Mouse (Mus musculus) Muller cell, postnatal 12 days (primary cell): ENCODE data around the gene Kcnk13.

Experiments
- DNase-seq: peaks from one replicate; pipeline ENCODE4 v3.0.0-alpha.2; 2015; ENCODE audit errors: inconsistent ontology term

Kcnk13 gene

DNA sequence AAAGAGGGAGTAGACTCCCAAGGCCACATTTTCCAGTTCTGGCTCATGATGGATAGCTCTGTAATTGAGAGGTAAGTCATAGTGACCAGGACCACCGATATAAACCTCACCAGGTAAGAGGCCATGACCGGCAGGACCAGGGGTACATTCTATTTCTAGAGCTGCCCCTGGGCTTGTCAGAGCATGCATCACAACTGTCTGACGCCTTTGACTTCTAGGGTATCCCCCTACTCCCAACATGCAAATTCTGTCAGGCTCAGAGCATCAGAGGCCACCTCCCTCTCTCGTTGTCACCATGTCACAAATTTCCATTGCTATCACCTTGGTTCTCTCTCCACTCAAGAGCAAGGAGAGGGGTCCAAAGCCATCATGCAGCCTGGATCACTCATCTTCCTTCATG, 126.5 kb downstream of the Kcnk13 start:
- no peak for DNase-seq

- no peak for DNase-seq
Observed at GRCm38 (mm10) chr12:100093046-100093445, 128.7 kb downstream of the Kcnk13 start.

DNA sequence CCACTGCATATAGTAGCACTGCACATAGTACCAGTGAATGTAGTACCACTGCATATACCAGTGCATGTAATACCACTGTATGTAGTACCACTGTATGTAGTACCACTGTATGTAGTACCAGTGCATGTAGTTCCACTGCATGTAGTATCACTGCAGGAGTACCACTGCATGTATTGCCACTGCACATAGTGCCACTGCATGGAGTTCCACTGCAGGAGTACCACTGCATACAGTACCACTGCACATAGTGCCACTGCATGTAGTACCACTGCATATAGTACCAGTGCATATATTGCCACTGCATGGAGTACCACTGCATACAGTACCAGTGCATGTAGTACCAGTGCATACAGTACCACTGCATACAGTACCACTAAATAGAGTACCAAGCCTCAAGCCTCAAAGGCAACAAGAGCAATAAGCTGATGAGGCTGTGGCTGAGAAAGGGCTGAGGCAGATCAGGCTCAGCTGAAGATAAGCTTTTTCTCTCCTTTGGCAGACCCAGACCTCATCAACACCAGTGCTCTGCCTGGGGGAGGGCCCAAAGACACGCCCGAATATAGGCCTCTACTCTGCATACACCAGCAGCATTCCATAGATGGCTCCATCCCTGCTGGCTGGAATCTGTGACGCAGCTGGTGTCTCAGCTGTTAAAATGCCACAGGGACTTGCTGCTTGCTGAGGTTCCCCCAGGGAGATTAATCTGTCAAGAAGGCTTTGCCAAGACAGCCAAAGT, 135.8 kb downstream of the Kcnk13 start:
- DNase-seq, result peak; percentile 12

DNA sequence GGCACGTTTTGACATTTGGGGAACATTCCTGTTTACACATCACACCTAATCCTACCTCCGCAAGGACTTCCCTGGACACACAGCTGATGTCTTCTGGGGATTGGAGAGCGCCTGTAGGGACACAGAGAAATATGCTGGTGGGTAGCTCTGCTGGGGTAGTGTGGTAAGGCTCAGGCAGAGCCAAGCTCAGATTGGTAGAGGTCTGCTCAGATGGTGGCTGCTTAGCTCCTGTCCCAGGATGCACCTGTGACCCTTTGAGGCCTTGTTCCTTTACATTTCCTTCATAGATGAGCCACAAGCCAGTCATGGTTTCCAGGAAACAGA, 136.4 kb downstream of the Kcnk13 start:
- DNase-seq, result no peak

- no peak for DNase-seq
Observed at GRCm38 (mm10) chr12:100101651-100102050, 137.4 kb downstream of the Kcnk13 start.

DNA sequence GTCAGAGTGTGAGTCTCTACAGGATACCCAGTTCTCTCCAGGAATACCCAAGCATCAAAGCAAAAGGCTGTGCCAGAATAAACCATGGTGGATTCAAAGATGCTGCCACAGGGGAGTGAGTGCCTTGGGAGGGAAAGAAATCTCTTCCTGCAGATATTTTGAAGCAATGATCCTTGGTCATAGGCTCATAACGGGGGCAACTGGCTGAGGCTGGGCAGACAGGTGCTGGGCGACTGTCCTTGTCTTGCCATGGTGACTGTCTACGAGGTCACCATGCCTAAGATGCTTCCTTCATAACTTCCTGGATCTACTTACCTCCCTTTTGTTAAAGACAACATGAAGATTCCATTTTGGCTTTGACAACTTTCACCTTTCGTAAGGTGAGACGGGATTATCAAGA, 140.2 kb downstream of the Kcnk13 start:
- DNase-seq, result no peak

DNA sequence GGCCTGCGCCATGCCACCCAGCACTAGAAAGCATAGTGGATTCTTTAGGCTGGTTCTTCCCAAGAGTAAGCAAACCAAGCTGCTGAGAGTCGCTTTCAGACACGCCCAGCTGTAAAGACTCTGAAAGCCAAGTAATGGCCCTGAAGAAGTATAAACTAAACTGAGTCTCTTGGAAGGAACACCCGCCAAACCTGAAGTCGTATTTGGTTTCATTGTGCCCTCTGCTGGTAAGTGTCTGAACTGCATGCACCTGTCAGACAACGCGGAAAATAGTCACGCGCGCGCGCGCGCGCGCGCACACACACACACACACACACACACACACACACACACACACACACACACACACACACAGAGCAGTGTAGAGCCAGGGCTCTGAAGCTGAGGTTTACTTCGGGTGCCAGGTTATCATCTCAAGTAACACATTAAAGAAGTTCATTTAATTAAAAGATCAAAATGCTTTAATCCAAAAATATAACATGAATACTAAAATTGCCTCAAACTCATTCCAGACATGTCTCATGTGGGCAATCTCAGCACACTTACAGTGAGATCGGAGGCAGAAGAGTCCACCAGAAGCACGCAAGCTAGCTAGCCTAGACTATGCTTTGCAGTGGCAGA, 142.1 kb downstream of the Kcnk13 start:
- DNase-seq, result peak; percentile 57

- DNase-seq, result peak; percentile 28
Observed at GRCm38 (mm10) chr12:100107436-100107835, 143.1 kb downstream of the Kcnk13 start.

DNA sequence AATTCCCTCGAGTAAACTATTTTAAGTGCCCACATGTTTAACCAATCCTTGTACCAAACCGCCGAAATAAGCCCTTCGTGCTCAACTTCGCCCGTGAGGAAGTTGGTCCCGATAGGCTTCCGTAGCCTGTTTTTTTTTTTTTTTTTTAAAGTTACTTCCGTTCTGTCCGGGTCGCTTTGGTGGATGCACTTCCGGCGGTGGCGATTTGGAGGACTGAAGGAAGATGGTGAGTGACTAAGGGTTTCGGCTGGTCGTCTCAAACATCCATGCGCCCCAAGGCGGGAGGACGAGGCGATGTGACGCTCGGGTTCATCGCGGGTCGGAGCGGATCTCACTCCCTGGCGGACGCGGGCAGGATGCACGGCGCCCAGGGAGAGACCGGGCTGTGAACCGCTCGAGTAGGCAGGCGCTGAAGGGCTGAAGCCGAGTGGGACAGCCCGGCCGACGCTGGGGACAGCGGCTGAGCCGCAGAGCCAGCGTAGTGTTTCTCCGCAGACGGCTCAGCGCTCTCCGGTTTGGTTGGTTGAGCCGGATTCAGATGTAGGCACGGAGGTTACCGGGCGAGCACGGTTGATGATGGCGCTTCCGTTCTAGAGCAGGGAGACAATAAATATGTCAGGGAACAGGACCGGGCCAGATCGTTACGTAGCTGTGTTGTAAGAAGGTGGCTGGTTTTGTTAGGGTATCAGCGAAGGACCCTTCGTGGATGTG, 145.8 kb downstream of the Kcnk13 start, which contains the start of gene Psmc1:
Gene Psmc1, plus strand, starts transcription at position 169 of the 711 bp plus-strand sequence.
- peak; percentile 89 for DNase-seq
